Comparison of ENCODE assay signal across 11 mouse cellular contexts in the genomic region with DNA sequence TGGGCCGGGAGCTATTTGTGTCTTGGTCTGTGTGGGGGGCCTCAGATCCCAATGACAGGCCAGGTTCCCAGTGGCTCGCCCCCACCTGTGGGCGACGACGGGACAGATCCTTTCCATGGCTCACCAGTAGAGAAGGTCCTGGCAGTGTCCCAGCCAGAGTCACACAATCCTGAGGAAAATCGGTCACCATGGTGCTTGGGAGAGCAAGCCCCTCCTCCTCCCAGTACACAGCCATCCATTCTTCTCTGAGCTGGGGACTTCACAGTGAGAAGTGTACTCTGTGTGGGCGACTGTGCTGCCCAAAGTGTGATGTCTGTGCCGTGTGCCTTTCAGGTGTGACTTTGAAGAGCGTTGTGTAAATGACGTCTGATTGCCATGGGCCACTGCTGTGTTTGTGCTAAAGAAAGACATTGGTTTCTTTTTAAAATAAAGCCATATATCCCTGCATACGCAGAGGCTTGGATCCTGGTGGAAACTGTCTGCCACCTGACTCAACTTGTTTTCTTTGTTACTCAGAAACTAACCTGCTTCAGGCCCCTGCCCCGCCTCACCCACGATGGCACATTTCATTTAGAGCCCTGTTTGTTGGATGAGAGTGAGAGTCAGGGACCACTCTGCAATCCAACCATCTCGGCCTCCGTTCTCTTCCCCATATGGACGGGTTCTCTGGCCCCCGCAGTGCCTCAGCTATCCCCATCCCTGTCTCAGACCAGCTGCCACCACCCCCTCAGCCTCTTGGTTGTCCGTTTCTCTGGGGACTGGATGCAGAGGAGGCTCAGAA. TPM values are rescaled to one million over a fixed set of nuclear protein-coding genes. Genes with fewer than 3 reads are reported as not detected.
A peak's percentile ranks its signal among the peaks of the same experiment; 100 is the strongest.
DNase-seq lines count a peak whose midpoint lies in the region; ATAC-seq and TF ChIP-seq lines count a peak whose summit lies in the region.
"Had no signal": no experiment of that assay in that cellular context is flagged by ENCODE, and none has a peak within 500 bp of the region (broad histone marks: within the 10 kb centered on the region; RNA-seq: fewer than 3 reads in every experiment).

No protein-coding gene starts in this region.

- ATAC-seq in limb, embryonic 14.5 days (ENCODE audit: low FRiP score, low read depth): peak; percentile 56; the same call in 1 of the 2 replicates

- no peak for DNase-seq in testis, postnatal 10 days (ENCODE audit: low spot score)
- peak; percentile 74 to 83 for DNase-seq in layer of hippocampus, adult 2 months (ENCODE audit: low spot score in 2 of 2)
- DNase-seq in limb, embryonic 14.5 days (ENCODE audit: low spot score): peak; percentile 42
- peak; percentile 95 for DNase-seq in telencephalon, adult 2 months (ENCODE audit: low read depth, low spot score)
- DNase-seq in heart, adult 18-20 months: no peak
- no peak for DNase-seq in cerebellum, postnatal 36 days
- DNase-seq in heart, postnatal 14 days: no peak
- DNase-seq: thymus, adult 2 months had no signal

- H3K27me3 ChIP-seq in testis, adult 2 months (ENCODE audit: control insufficient read depth, insufficient read depth, low read length): no peaks in the 10 kb centered on the region
- no peaks in the 10 kb centered on the region for H3K27me3 ChIP-seq in limb, embryonic 14.5 days (ENCODE audit: control insufficient read depth, insufficient read depth, low read length)
- H3K27me3 ChIP-seq: lung, embryonic 15.5 days had no signal

- no peak for TF ChIP-seq CTCF in testis, adult 2 months (IDR thresholded peaks at IDR 0.05; ENCODE audit: control insufficient read depth, insufficient read depth, insufficient replicate concordance, low read depth, low read length)
- TF ChIP-seq CTCF in layer of hippocampus, adult 2 months (conservative IDR thresholded peaks at IDR 0.05): no peak

- no peak overlapping the region for H3K9ac ChIP-seq in limb, embryonic 14.5 days (ENCODE audit: low read depth, low read length, severe bottlenecking)
- H3K9ac ChIP-seq: lung, embryonic 15.5 days had no signal

- peaks cover 4% of the 10 kb centered on the region for H3K9me3 ChIP-seq in limb, embryonic 14.5 days (ENCODE audit: control insufficient read depth, low read length)
- H3K9me3 ChIP-seq: lung, embryonic 15.5 days had no signal

- peaks cover 18% of the 10 kb centered on the region for H3K4me1 ChIP-seq in testis, adult 2 months (ENCODE audit: control insufficient read depth, insufficient read depth, low read length)
- peaks cover 8% of the 10 kb centered on the region; the same call in 1 of the 2 replicates for H3K4me1 ChIP-seq in limb, embryonic 14.5 days (ENCODE audit: control insufficient read depth, insufficient read depth, low read length)

- H3K4me2 ChIP-seq in limb, embryonic 14.5 days (replicated peaks; ENCODE audit: low read depth, low read length, severe bottlenecking): no peak overlapping the region
- H3K4me2 ChIP-seq: lung, embryonic 15.5 days had no signal

- 74% methylated on average over 18 of the region's 18 CpGs for WGBS in limb, embryonic 14.5 days

- peak overlapping the region; percentile 32 for H3K4me3 ChIP-seq in testis, adult 2 months (ENCODE audit: control insufficient read depth, low read depth, low read length)
- H3K4me3 ChIP-seq in layer of hippocampus, adult 2 months: no peak overlapping the region
- H3K4me3 ChIP-seq in limb, embryonic 14.5 days (replicated peaks; ENCODE audit: low read length): no peak overlapping the region
- H3K4me3 ChIP-seq: lung, embryonic 15.5 days had no signal

- no peaks in the 10 kb centered on the region for H3K36me3 ChIP-seq in testis, adult 2 months (ENCODE audit: control insufficient read depth, insufficient read depth, low read length)
- no peaks in the 10 kb centered on the region for H3K36me3 ChIP-seq in limb, embryonic 14.5 days (ENCODE audit: control insufficient read depth, insufficient read depth, low read length)
- H3K36me3 ChIP-seq: lung, embryonic 15.5 days had no signal

- H3K27ac ChIP-seq in testis, adult 2 months (ENCODE audit: control insufficient read depth, insufficient read depth, low read depth, low read length): no peak overlapping the region
- H3K27ac ChIP-seq in layer of hippocampus, adult 2 months: peak overlapping the region; percentile 88
- H3K27ac ChIP-seq in limb, embryonic 14.5 days (replicated peaks; ENCODE audit: low read depth, low read length): peak overlapping the region; percentile 34
- H3K27ac ChIP-seq: lung, embryonic 15.5 days had no signal

- no peak for TF ChIP-seq POLR2A in testis, adult 2 months (IDR thresholded peaks at IDR 0.05; ENCODE audit: control insufficient read depth, low read depth, low read length)
- TF ChIP-seq POLR2A in limb, embryonic 14.5 days (IDR thresholded peaks at IDR 0.05; ENCODE audit: borderline replicate concordance, extremely low read depth, insufficient read depth, insufficient read length): no peak

- intact Hi-C loops in heart, postnatal 14 days (cut with DNase I): no loop called here

RNA-seq across cellular contexts. Expression of gene Meltf, which starts 20.1 kb away (rescaled TPM):
- polyA plus RNA-seq in testis, adult 2 months (2012; rRNA removed): 7.5 and 8.3 TPM in 2 replicates
- total RNA-seq in layer of hippocampus, adult 2 months (2021): under 1 TPM; 0.20 to 0.29 TPM
- 9.6 and 12.7 TPM in 2 replicates for polyA plus RNA-seq in limb, embryonic 14.5 days (2012; rRNA removed)
- polyA plus RNA-seq in limb, embryonic 14.5 days (2014; fragmentation: Nextera tagmentation; extraction: Ambion mirVana): 2.3 and 3.1 TPM in 2 replicates
- total RNA-seq in heart, adult 18-20 months (2021): under 1 TPM in 1 of 2 experiments, not detected in 1; 0.08 TPM
- under 1 TPM in 1 of 2 experiments, not detected in 1; 0.07 TPM for total RNA-seq in heart, postnatal 14 days (2021)
- total RNA-seq: neutrophil, adult 5-6 weeks had no signal

RNA-seq across cellular contexts. Expression of gene Pigz, which starts 34.9 kb away (rescaled TPM):
- 0.12 and 0.24 TPM in 2 replicates for polyA plus RNA-seq in testis, adult 2 months (2012; rRNA removed)
- 10 to 100 TPM; 11.9 to 15.6 TPM for total RNA-seq in layer of hippocampus, adult 2 months (2021)
- polyA plus RNA-seq in limb, embryonic 14.5 days (2012; rRNA removed): 0.20 and 0.35 TPM in 2 replicates
- polyA plus RNA-seq in limb, embryonic 14.5 days (2014; fragmentation: Nextera tagmentation; extraction: Ambion mirVana): 0.32 and 0.50 TPM in 2 replicates
- 1 to 10 TPM; 2.2 to 3.5 TPM for total RNA-seq in heart, adult 18-20 months (2021)
- 1 to 10 TPM; 2.0 to 2.7 TPM for total RNA-seq in heart, postnatal 14 days (2021)
- total RNA-seq: neutrophil, adult 5-6 weeks had no signal

RNA-seq across cellular contexts. Expression of gene 0610012G03Rik, which starts 49.6 kb away (rescaled TPM):
- 43.6 and 53.7 TPM in 2 replicates for polyA plus RNA-seq in testis, adult 2 months (2012; rRNA removed)
- 10 to 100 TPM; 37.6 to 42.1 TPM for total RNA-seq in layer of hippocampus, adult 2 months (2021)
- 55.4 and 72.1 TPM in 2 replicates for polyA plus RNA-seq in limb, embryonic 14.5 days (2012; rRNA removed)
- 99.4 and 100 TPM in 2 replicates for polyA plus RNA-seq in limb, embryonic 14.5 days (2014; fragmentation: Nextera tagmentation; extraction: Ambion mirVana)
- total RNA-seq in heart, adult 18-20 months (2021): 10 to 100 TPM; 74.8 to 79.2 TPM
- total RNA-seq in heart, postnatal 14 days (2021): 10 to 100 TPM; 68.9 to 74.9 TPM

RNA-seq across cellular contexts. Expression of gene Ncbp2, which starts 49.6 kb away (rescaled TPM):
- 25.8 and 32.6 TPM in 2 replicates for polyA plus RNA-seq in testis, adult 2 months (2012; rRNA removed)
- 10 to 100 TPM; 49.5 to 52.3 TPM for total RNA-seq in layer of hippocampus, adult 2 months (2021)
- 60.0 and 124 TPM in 2 replicates for polyA plus RNA-seq in limb, embryonic 14.5 days (2012; rRNA removed)
- polyA plus RNA-seq in limb, embryonic 14.5 days (2014; fragmentation: Nextera tagmentation; extraction: Ambion mirVana): 104 and 115 TPM in 2 replicates
- total RNA-seq in heart, adult 18-20 months (2021): 10 to 100 TPM; 24.8 to 26.4 TPM
- total RNA-seq in heart, postnatal 14 days (2021): 10 to 100 TPM; 23.3 to 25.2 TPM

Comparison
In these comparisons a context has a peak if more than half of its experiments do, and no peak if none do; other contexts are left out.
1. DNase-seq: peak in layer of hippocampus, adult 2 months (2 of 2), limb, embryonic 14.5 days (single experiment) and telencephalon, adult 2 months (single experiment); none in testis, postnatal 10 days (single experiment), heart, adult 18-20 months (0 of 2), cerebellum, postnatal 36 days (0 of 2) and heart, postnatal 14 days (0 of 2).